Mouse (Mus musculus) erythroblast, embryonic 14.5 days (primary cell): ENCODE results near the gene Wnt6.

Experiments used
- GATA1 ChIP-seq: IDR thresholded peaks from 2 replicates; pipeline ENCODE4 v1.6.1; 2012; ENCODE audit warnings: low read length, inconsistent platforms, mixed read lengths
- TAL1 ChIP-seq: IDR thresholded peaks from 3 replicates; pipeline ENCODE4 v1.6.1; 2012; ENCODE audit warnings: low read length, inconsistent platforms, mixed read lengths

GRCm38 (mm10) chr1:74830061-74830460, 58.4 kb downstream of the Wnt6 start:
- TF ChIP-seq TAL1 (no peak), GATA1 (no peak)
